Mouse (Mus musculus): ENCODE data around the gene Hist3h2ba. TPM values are rescaled to one million over a fixed set of nuclear protein-coding genes. Genes with fewer than 3 reads are reported as not detected.

The Hist3h2ba gene
- total RNA-seq, 2 experiments from 2014 or later = 7.5 to 40.6 TPM

DNA sequence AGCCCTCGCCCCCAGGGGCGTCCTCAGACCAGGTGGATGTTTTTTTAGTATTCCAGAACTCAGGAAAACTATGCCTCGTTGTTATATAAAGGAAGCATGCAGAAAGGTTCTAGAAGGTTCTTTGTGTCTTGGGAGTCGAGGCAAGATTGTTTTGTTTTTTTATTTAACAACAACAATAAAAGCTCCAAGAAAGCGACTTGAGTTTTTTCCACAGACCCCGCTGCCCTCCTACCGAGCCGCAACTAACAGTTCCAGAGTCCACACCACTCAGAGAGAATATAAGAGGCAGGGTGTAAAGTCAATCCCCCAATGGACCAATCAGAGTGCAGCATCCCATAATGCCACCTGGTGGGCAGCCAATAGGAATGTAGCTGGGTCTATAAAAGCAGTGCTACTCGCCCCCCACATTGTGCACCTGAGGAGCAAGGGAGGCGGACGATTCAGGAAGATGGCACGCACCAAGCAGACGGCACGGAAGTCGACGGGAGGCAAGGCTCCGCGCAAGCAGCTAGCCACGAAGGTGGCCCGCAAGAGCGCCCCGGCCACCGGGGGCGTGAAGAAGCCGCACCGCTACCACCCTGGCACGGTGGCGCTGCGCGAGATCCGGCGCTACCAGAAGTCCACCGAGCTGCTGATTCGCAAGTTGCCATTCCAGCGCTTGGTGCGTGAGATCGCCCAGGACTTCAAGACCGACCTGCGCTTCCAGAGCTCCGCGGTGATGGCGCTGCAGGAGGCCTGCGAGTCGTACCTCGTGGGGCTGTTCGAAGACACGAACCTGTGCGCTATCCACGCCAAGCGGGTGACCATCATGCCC is 12.9 kb downstream of the Hist3h2ba start:
- ATAC-seq (replicated peaks; ENCODE audit: low FRiP score, poor library complexity, severe bottlenecking) = no peak

DNA sequence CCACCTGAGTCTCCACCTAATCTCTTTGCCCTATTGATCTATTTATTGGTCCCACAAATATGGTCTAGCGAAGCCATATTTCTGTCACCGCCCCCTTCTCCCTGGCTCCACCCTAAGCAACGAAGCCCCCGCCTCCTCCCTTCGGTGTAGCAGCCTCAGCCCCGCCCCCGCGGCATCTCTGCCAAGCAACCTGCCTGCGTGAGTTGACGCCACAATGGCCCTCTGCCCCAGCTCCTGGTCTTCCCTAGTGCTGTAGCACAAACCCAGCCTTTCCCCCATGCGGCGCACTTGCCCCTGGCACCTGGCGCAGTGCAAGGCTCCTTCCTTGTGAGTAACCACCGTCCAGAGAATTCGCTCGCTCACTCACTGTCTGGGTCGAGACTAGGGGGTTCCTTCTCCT is 14.8 kb downstream of the Hist3h2ba start:
- no peak for ATAC-seq (replicated peaks; ENCODE audit: low FRiP score, poor library complexity, severe bottlenecking)

DNA sequence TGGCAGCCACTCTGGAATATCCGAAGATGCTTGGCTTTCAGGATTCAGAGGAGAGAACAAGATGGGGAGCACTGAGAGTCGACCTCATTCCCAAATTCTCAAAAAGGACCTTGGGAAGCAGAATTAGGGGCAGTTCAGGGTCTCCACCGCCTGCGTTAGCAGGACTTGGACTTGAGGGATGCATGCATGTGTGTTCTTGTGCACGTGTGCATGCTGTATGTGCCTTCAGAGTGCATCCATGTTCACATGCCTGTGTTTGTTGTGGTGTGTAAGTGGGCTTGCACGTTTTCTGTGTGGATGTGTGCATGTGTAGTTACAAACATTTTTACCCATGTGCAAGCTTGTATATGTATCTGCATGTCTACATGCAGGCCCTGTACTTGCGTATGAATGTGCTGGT is 15.5 kb downstream of the Hist3h2ba start:
- ATAC-seq (replicated peaks; ENCODE audit: low FRiP score, poor library complexity, severe bottlenecking) = no peak

DNA sequence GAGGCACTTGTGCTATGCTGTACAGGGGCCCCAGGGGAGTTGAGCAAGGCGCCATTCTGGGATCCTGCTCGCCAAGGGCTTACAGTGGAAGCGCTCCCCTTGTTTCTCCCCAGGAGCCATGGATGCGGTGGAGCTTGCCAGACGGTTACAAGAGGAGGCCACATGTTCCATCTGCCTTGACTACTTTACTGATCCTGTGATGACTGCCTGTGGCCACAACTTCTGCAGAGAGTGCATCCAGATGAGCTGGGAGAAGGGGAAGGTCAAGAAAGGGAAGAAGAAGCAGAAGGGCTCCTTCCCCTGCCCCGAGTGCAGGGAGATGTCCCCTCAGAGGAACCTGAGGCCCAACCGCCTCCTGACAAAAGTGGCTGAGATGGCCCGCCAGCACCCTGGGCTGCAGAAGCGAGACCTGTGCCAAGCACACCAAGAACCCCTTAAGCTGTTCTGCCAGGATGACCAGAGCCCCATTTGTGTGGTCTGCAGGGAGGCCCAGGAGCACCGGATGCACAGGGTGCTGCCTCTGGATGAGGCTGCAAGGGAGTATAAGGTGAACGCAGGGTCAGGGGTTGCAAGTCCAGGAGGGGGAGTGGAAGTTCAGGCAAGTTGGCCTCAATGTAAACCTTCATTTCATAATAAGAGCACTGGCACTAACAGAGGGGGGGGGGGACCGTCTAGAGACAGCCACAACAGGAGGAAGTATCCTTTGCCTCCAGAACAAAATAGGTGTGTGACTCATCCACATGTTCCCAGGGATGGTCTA is 16.5 kb downstream of the Hist3h2ba start:
- no peak for ATAC-seq (replicated peaks; ENCODE audit: low FRiP score, poor library complexity, severe bottlenecking)

DNA sequence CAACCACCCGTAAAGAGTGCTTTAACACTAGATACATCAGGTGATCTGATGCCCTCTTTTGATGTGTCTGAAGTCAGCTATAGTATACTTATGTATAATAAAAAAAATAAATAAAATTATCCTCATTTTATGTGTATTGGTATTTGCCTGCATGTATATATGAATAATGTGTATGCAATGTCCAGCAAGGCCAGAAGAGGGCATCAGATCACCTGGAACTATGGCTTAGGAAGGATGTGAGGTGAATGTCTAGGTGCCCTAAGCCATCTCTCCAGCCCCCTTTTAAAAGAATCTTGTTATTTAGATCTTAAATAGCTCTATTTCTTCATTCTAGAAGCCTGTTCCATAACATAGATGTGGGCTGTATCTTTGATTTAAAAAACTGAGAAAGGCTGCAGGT is 18.6 kb downstream of the Hist3h2ba start:
- ATAC-seq (replicated peaks; ENCODE audit: low FRiP score, poor library complexity, severe bottlenecking) = peak; percentile 66

DNA sequence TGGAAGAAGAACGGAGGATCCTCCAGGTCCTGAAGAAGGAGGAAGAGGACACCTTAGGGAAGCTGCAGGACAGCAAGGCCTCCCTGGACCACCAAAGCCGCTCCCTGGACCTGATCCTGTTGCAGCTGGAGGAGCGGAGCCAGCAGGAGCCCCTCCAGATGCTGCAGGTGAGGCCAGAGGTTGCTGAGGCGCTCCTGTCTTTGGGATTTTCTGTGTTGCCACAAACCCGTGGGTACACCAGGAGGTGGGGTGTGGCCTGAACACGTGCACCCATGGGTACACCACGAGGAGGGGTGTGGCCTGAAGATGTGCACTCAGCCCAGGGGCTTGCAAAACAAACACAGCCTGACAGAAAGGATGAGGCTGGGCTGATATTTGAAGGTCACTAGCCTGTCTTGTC is 19.8 kb downstream of the Hist3h2ba start:
- no peak for ATAC-seq (replicated peaks; ENCODE audit: low FRiP score, poor library complexity, severe bottlenecking)

DNA sequence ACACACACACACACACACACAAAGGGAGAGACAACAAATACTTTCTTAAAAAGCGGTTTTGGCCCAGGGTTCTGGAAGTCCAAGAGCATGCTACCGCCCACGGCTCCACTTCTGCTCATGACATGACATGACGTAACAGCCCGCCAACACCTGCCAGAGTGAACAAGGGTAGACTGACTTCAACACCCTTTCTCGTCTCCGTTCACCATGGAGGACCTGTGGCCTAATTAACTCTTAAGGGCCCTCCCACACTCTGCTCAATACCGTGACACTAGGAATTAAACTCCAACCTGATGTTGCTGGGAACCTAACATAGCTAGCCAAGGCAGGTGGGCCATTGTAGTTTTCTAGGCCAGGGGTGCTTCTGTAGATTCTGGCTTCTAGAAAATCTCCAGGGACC is 20.3 kb downstream of the Hist3h2ba start:
- no peak for ATAC-seq (replicated peaks; ENCODE audit: low FRiP score, poor library complexity, severe bottlenecking)

DNA sequence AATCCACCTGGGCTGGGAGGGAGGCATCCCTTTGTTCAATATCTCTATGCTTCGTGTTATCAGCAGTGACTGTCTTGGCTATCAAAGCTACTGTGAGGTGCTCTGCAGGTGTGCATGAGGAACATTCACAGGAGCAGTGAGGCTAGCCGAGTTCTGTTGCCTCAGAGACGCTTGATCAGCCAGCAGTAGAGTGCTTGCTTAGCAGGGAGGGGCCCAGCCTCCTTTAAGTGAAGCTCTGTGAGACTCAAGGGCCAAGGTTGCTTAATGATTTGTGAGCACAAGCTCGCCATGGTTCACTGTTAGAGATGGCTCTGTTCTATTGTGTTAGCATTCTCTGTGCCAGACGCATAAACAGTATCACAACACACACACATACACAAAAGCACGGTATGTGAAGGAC is 20.9 kb downstream of the Hist3h2ba start:
- no peak for ATAC-seq (replicated peaks; ENCODE audit: low FRiP score, poor library complexity, severe bottlenecking)

DNA sequence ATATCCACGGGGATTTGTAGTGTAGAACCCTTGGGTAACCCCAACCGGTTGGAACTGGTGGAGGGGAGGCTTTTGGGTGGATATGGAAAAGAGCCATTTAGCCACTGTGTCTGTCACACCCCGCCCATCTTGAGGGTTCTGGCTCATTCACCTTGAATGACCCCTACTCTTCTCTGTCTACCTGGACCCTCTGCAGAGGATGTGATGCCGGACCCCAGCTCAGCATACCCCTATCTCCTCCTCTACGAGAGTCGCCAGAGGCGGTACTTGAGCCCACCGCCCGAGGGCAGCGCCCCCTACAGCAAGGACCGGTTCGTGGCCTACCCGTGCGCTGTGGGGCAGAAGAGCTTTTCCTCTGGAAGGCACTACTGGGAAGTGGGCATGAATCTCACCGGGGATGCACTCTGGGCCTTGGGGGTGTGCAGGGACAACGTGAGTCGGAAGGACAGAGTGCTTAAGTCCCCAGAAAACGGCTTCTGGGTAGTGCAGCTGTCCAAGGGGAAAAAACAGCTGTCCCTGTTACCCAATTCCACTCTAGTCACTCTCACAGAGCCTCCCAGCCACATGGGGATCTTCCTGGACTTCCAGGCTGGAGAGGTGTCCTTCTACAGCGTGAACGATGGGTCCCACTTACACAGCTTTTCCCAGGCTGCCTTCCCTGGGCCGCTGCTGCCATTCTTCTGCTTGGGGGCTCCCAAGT is 22.3 kb downstream of the Hist3h2ba start:
- ATAC-seq (replicated peaks; ENCODE audit: low FRiP score, poor library complexity, severe bottlenecking) = no peak

DNA sequence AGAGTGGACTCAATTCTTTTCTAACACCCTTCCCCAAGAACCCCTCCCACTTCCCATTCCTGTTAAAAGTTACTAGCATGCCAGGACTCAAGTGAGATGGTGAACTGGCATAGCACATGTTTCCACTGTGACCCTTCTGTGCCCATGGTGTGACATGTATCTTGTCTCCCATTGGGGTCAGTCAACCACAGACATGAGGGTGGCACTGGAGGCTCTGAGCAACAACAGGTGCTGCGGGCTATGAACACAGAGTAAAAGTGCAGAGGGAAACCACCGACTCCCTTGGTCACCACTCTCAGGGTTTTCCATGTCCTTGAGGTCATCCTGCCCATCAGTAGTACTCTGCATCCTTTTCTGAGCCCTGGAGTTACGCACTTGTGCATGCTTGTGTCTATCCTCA is 23.1 kb downstream of the Hist3h2ba start:
- ATAC-seq (replicated peaks; ENCODE audit: low FRiP score, poor library complexity, severe bottlenecking) = no peak

DNA sequence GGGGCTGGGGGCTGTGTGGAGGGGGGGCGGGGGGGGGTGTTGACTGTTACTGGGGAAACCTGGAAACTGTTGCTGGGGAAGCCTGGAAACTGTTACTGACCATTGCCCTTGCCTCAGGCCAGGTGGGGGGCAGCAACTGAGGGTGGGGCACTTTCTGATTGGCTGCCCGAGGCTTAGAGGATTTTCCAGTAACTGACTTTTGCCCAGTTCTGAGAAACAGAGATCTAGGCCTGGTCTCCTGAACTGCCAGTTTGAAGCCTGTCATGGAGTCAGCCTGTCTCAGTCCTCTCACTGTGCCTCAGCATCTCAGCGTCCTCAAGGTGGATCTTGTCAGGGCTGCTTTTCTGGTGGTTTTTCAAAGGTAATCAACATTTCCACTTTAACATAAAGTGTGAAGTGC is 25.7 kb downstream of the Hist3h2ba start:
- ATAC-seq (replicated peaks; ENCODE audit: low FRiP score, poor library complexity, severe bottlenecking) = no peak

DNA sequence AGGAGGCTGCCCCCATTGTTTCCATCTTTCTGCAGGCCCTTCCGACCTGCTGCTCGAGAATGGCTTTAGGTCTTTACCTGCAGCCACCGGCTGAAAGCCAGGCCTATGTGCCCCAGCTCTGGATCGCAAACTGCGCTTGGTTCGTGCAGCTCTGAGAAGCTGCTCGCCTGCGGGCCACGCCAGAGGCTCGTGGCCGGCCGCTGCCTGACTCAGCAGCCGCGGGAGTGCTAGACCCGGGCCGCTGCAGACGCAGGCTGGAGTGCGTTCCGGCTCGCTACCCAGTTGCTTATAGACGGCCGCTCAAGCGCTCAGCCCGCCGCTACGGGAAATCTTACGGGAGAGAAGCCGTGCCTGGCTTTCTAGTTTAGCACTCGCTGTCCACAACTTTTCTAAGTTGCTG is 28.4 kb downstream of the Hist3h2ba start:
- peak; percentile 72 for ATAC-seq (replicated peaks; ENCODE audit: low FRiP score, poor library complexity, severe bottlenecking)

DNA sequence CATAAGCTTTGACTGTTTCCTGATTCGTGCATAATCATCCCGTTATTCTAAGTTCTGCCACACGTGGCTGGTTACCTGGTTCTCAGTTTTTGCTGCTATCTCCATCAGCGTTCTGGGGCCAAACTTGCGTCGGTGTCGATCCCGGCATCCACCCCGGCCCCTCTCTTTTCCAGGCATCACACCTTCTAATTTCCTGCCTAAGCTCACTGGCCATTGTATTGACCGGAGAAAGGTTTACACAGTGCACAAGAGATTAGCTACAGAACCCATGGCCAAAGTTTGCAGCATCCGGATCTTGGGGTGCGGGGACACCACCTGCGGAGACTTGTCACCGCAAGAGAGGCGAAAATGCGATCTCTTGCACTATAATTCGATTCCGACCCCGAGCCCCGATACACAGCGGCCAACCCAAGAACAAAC is 28.9 kb downstream of the Hist3h2ba start:
- peak; percentile 44 for ATAC-seq (replicated peaks; ENCODE audit: low FRiP score, poor library complexity, severe bottlenecking)

DNA sequence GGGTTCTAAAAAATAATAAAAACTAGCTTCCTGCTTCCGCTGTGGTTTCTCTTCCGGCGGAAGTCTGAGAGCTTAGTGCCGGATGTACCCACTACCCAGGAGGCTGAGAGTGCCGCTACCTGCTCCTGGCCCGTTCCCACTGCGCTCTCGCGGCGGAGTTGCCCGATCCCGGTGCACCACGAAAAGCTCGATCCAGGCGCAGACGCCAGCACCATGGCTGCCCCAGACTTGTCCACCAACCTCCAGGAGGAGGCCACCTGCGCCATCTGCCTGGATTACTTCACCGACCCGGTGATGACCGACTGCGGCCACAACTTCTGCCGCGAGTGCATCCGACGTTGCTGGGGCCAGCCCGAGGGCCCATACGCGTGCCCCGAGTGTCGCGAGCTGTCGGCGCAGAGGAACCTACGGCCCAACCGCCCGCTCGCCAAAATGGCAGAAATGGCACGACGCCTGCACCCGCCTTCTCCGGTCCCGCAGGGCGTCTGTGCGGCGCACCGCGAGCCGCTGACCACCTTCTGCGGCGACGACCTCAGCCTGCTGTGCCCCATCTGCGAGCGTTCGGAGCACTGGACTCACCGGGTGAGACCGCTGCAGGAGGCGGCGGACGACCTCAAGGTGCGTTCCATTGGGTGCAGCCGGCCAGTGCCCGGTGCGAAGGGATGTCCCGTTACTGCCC is 29.4 kb downstream of the Hist3h2ba start, which contains the start of gene Trim11:
Gene Trim11, plus strand, starts transcription at position 67 of the 679 bp plus-strand sequence.
- ATAC-seq (replicated peaks; ENCODE audit: low FRiP score, poor library complexity, severe bottlenecking) = peak; percentile 44

DNA sequence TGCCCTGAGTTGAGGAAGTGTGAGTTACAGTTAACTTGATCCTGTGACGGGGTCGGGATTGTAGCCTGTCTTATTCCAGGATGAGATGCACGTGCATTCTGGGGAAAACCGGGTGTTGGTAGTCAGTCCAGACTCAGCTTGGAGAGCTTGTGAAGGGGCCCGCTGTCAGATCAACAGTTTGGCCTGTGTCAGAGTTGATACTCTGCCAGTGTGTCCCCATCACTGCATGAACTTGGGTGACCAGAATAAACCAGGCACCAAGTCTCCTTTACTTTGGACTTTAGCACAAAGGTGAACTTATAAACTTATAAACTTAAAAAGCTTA is 29.9 kb downstream of the Hist3h2ba start:
- peak; percentile 10; the same call in 1 of the 2 replicates for ATAC-seq (replicated peaks; ENCODE audit: low FRiP score, poor library complexity, severe bottlenecking)

DNA sequence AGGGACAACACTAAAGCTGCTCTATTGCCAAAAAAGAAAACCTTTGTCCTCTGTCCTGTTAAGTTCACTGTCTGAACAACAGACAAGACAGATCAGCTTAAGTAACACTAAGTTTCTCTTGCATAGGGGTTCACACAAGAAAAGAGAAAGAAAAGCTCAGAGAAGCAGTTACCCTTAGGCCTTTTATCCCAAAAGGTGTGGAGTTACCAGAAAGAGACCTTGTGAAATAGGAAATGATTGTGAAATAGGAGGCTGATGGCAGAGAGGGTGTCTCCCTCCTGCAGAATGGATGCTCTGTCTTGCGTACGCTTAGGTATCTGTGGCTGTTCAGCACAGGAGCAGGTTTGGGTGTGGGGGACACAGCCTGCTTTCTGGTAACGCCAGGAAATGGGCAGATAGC is 30.5 kb downstream of the Hist3h2ba start:
- no peak for ATAC-seq (replicated peaks; ENCODE audit: low FRiP score, poor library complexity, severe bottlenecking)

DNA sequence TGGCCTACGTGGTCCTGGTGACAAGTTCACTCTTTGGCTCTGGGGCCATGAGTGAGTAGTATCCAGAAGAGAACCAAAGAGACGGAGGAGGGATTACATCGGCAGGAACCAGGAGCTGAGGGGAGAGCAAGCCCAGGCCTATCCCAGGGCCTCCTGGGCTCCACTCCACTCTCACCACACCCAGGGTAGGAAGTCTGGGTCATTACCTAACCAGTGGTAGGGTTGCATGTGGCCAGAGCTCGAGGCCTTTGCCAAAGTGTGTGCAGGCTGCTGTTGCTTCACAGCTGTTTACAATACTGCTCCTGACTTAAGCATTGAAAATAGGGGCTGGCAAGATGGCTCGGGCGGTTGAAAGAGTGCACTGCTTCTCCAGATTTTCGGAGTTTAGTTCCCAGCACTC is 30.9 kb downstream of the Hist3h2ba start:
- ATAC-seq (replicated peaks; ENCODE audit: low FRiP score, poor library complexity, severe bottlenecking) = no peak

DNA sequence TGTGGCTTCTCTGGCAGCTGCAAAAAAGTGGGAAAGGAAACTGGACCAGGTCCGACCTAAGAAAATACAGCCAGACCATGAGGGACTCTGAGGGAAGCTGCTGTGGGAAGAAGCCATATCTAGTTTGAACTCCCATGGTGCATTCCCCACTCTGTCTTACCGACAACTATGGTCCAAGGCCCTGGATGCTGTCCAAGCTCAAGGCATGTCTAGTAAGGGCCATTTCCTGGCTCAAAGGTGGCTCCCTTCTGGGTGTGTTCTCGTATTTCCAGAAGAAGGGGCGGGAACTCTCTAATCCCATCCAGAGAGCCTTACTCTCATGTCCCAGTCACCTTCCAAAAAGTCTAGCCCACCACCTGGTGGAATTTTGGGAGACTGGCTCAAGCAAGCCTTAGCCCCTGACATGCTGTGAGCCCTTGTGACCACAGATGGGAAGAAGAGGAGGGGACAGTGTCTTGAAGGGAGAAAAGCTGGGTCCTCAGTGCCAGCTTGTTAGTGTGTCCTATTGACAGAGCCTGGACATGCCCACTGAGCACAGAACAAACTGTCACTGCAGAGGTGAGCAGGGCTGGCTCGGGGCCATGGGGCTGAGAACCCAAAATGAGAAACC is 31.8 kb downstream of the Hist3h2ba start:
- no peak for ATAC-seq (replicated peaks; ENCODE audit: low FRiP score, poor library complexity, severe bottlenecking)

DNA sequence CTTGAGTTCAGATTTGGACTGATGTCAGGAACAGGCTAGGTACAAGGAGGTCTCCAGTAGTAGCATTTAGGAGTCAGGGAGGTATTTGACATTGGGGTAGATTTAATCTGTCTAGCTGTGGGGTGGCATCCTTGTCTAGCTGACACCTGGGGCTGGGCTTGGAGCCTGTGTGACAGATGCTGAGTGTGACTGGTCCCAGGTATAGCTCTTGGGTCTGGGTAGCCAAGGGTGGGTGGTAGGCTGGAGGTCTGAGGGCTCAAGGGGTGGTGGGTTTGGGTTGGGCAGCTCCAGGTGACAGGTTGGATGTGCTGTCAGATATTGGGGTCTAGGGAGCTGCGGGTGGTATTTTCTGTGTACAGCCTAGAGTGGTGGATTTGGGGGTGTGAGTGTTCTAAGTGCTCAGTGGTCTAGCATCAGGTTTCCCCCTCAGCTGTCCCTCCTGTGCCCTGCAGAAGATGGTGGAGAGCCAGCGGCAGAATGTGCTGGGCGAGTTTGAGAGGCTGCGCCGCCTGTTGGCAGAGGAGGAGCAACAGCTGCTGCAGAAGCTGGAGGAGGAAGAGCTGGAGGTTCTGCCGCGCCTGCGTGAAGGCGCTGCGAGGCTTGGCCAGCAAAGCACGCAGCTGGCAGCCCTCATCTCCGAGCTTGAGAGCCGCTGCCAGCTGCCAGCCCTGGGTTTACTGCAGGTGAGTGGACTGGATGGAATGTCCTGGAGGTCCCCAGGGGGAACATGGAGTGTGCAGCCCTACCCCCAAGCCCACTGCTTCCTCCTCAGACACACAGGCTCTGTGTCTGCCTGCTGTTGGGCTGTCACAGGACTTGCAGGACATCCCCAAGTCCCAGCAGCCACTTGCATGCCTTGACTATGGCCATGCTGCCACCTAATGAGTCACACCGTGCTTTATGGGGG is 33.1 kb downstream of the Hist3h2ba start:
- ATAC-seq (replicated peaks; ENCODE audit: low FRiP score, poor library complexity, severe bottlenecking) = peak; percentile 55

All from erythroblast, adult 5-6 weeks (primary cell).